Mouse (Mus musculus) urinary bladder, adult 2 months (tissue): ENCODE measurements around the gene Spon1. TPM values are rescaled to one million over a fixed set of nuclear protein-coding genes. Genes with fewer than 3 reads are reported as not detected.

Experiments used
- DNase-seq: peaks from one replicate; pipeline ENCODE4 v3.0.0; 2022; ENCODE audit warnings: low spot score
- polyA plus RNA-seq: library from polyadenylated mRNA; depleted of rRNA; stranded (reverse); fragments of >200 nt; gene quantifications from 2 replicates; pipeline ENCODE4 v1.2.3, GENCODE M21; 2012

Spon1 gene
- polyA plus RNA-seq, 1 experiment, result 24.9 TPM

- DNase-seq, result no peak
Observed at GRCm38 (mm10) chr7:114090231-114090630, 324.4 kb downstream of the Spon1 start.

DNA sequence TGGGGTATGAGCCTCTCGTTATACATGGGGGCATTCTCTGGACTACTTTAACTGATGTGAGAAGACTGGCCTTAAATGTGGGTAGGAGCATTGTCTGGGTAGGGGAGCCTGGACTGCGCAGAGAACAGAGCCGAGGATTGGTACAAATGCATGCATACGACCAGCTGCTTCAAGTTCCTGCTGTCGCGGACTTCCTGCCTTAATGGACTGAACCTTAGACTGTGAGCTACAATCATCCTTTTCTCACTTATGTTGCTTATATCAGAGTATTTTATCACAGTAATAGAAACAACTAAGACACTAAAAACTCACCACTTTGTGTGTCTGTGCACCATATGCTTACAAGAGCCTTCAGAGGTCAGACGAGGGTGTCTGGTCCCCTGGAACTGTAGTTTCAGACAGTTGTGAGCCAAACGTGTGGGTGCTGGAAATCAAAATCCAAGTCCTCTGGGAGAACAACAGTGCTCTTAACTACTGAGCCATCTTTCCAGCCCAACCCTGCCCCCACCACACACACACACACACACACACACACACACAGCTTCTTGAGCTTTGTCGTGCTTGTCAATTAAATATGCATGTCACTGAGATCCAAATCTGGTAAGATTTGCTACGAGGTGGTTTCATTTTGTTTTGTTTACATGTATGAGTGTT lies 325.2 kb downstream of the Spon1 start:
- no peak for DNase-seq
